Mouse (Mus musculus) stomach, embryonic 14.5 days (tissue): ENCODE data around the gene Suclg2. TPM values are rescaled to one million over a fixed set of nuclear protein-coding genes. Genes with fewer than 3 reads are reported as not detected.
"Not testable (repeated sequence)": the region's sequence is repeated elsewhere in the genome, so short reads cannot be mapped to it uniquely, and the experiment has no call there.

Source experiments
- ATAC-seq: fragments of 200-750 bp; cut with Nextera tagmentation; 2 replicates; pipeline ENCODE4 v1.8.0; 2017; ENCODE audit warnings: low read depth, moderate TSS enrichment; ENCODE audit not compliant: insufficient number of reproducible peaks, insufficient read depth, low FRiP score
- H3K27ac ChIP-seq: fragments of 300-500 bp; sonication (generic); 2 replicates; pipeline ENCODE4 v1.5.1; 2014; ENCODE audit warnings: mild to moderate bottlenecking, low read length, moderate library complexity, mixed read lengths
- H3K27me3 ChIP-seq: fragments of 300-500 bp; sonication (generic); 2 replicates; pipeline ENCODE4 v1.6.1; 2014; ENCODE audit warnings: low read length, control low read depth, mixed read lengths; ENCODE audit not compliant: control insufficient read depth, insufficient read depth
- H3K36me3 ChIP-seq: fragments of 300-500 bp; sonication (generic); 2 replicates; pipeline ENCODE4 v1.6.1; 2014; ENCODE audit warnings: mild to moderate bottlenecking, control low read depth, low read length, moderate library complexity, mixed read lengths; ENCODE audit not compliant: control insufficient read depth, insufficient read depth
- H3K4me1 ChIP-seq: fragments of 300-500 bp; sonication (generic); 2 replicates; pipeline ENCODE4 v1.6.1; 2014; ENCODE audit warnings: low read length, control low read depth, mixed read lengths; ENCODE audit not compliant: control insufficient read depth, insufficient read depth
- H3K4me2 ChIP-seq: fragments of 300-500 bp; sonication (generic); replicated peaks from 2 replicates; pipeline ENCODE4 v1.6.1; 2014; ENCODE audit warnings: low read depth, low read length, control low read depth
- H3K4me3 ChIP-seq: fragments of 300-500 bp; sonication (generic); 2 replicates; pipeline ENCODE4 v1.5.1; 2014; ENCODE audit warnings: low read depth, low read length, control low read depth
- H3K9ac ChIP-seq: fragments of 300-500 bp; sonication (generic); replicated peaks from 2 replicates; pipeline ENCODE4 v1.6.1; 2014; ENCODE audit warnings: low read depth, mild to moderate bottlenecking, control low read depth, low read length, moderate library complexity, mixed read lengths
- H3K9me3 ChIP-seq: fragments of 300-500 bp; sonication (generic); 2 replicates; pipeline ENCODE4 v1.6.1; 2016; ENCODE audit warnings: low read depth, low read length, control low read depth; ENCODE audit not compliant: control insufficient read depth
- WGBS: fragments of 180-500 bp; shearing (Covaris S2); extraction: QIAGEN DNeasy Blood & Tissue Kit; methylation state at CpG from one replicate; pipeline ENCODE4 v1.1.7; 2014; 5-methylcytosine and 5-hydroxymethylcytosine counted together
- polyA plus RNA-seq: library from polyadenylated mRNA; unstranded; fragments of >200 nt; fragmentation: Nextera tagmentation; extraction: Ambion mirVana; gene quantifications from 2 replicates; pipeline ENCODE4 v1.2.1, GENCODE M21; 2014

Suclg2 gene
- polyA plus RNA-seq, 1 experiment from 2014 or later, result 92.4 TPM

GRCm38 (mm10) chr6:95608123-95608522, 110.5 kb downstream of the Suclg2 start:
- Histone ChIP-seq H3K4me2 (no peak overlapping the region), H3K36me3 (no peaks in the 10 kb centered on the region), H3K4me1 (no peaks in the 10 kb centered on the region), H3K27ac (no peak overlapping the region), H3K4me3 (no peak overlapping the region), H3K9me3 (no peaks in the 10 kb centered on the region), H3K9ac (no peak overlapping the region), H3K27me3 (no peaks in the 10 kb centered on the region)
- WGBS, result 91% methylated on average over 3 of the region's 3 CpGs
- ATAC-seq, result no peak

- WGBS, result 91% methylated on average over 8 of the region's 8 CpGs
- not testable (repeated sequence) for H3K4me1 ChIP-seq, ATAC-seq, H3K4me3 ChIP-seq, H3K9me3 ChIP-seq, H3K27ac ChIP-seq, H3K4me2 ChIP-seq, H3K9ac ChIP-seq, H3K36me3 ChIP-seq, H3K27me3 ChIP-seq
Observed at GRCm38 (mm10) chr6:95600731-95601130, 117.9 kb downstream of the Suclg2 start.

- Histone ChIP-seq H3K9ac (no peak overlapping the region), H3K27me3 (no peaks in the 10 kb centered on the region), H3K4me1 (no peaks in the 10 kb centered on the region), H3K4me3 (no peak overlapping the region), H3K36me3 (no peaks in the 10 kb centered on the region; the same call in 1 of the 2 replicates), H3K9me3 (no peaks in the 10 kb centered on the region), H3K4me2 (no peak overlapping the region), H3K27ac (no peak overlapping the region)
- ATAC-seq, result no peak; the same call in 1 of the 2 replicates
- WGBS, result 71% methylated on average over 15 of the region's 15 CpGs
Observed at GRCm38 (mm10) chr6:95596766-95597750, 121.5 kb downstream of the Suclg2 start.

- no peak overlapping the region for H3K27ac ChIP-seq
- no peaks in the 10 kb centered on the region for H3K27me3 ChIP-seq
- no peak overlapping the region for H3K4me3 ChIP-seq
- no peak overlapping the region for H3K9ac ChIP-seq
- 83% methylated on average over 2 of the region's 2 CpGs for WGBS
- no peaks in the 10 kb centered on the region for H3K9me3 ChIP-seq
- no peak overlapping the region for H3K4me2 ChIP-seq
- no peaks in the 10 kb centered on the region for H3K4me1 ChIP-seq
- ATAC-seq, result no peak
- H3K36me3 ChIP-seq, result no peaks in the 10 kb centered on the region; the same call in 1 of the 2 replicates
Observed at GRCm38 (mm10) chr6:95595852-95596251, 122.7 kb downstream of the Suclg2 start.

- ATAC-seq, result no peak
- no peak overlapping the region for H3K4me2 ChIP-seq
Observed at GRCm38 (mm10) chr6:95594239-95594638, 124.4 kb downstream of the Suclg2 start.

GRCm38 (mm10) chr6:95592396-95592795, 126.2 kb downstream of the Suclg2 start:
- 85% methylated on average over 6 of the region's 6 CpGs for WGBS
- H3K4me1 ChIP-seq, result no peaks in the 10 kb centered on the region

More at GRCm38 (mm10) chr6:95594239-95594638, 124.4 kb downstream of the Suclg2 start:
- H3K27ac ChIP-seq, result no peak overlapping the region
- H3K4me1 ChIP-seq, result no peaks in the 10 kb centered on the region
- no peaks in the 10 kb centered on the region for H3K27me3 ChIP-seq
- no peak overlapping the region for H3K4me3 ChIP-seq
- H3K9me3 ChIP-seq, result no peaks in the 10 kb centered on the region
- no peak overlapping the region for H3K9ac ChIP-seq
- WGBS, result 76% methylated on average over 4 of the region's 4 CpGs
- H3K36me3 ChIP-seq, result no peaks in the 10 kb centered on the region; the same call in 1 of the 2 replicates

GRCm38 (mm10) chr6:95590463-95590862, 128.1 kb downstream of the Suclg2 start:
- Histone ChIP-seq H3K36me3 (no peaks in the 10 kb centered on the region; the same call in 1 of the 2 replicates), H3K4me3 (no peak overlapping the region), H3K27me3 (no peaks in the 10 kb centered on the region), H3K9ac (no peak overlapping the region), H3K9me3 (no peaks in the 10 kb centered on the region), H3K4me2 (no peak overlapping the region), H3K4me1 (no peaks in the 10 kb centered on the region), H3K27ac (no peak overlapping the region)
- WGBS, result 57% methylated on average over 4 of the region's 4 CpGs
- no peak for ATAC-seq

More at GRCm38 (mm10) chr6:95592396-95592795, 126.2 kb downstream of the Suclg2 start:
- Histone ChIP-seq H3K27ac (no peak overlapping the region), H3K9me3 (no peaks in the 10 kb centered on the region), H3K4me3 (no peak overlapping the region), H3K27me3 (no peaks in the 10 kb centered on the region), H3K9ac (no peak overlapping the region), H3K4me2 (no peak overlapping the region), H3K36me3 (no peaks in the 10 kb centered on the region; the same call in 1 of the 2 replicates)
- no peak for ATAC-seq

- 73% methylated on average over 6 of the region's 6 CpGs for WGBS
- no peak overlapping the region for H3K4me3 ChIP-seq
- H3K27me3 ChIP-seq, result no peaks in the 10 kb centered on the region
- no peak overlapping the region for H3K4me2 ChIP-seq
- no peak overlapping the region for H3K9ac ChIP-seq
- no peaks in the 10 kb centered on the region for H3K9me3 ChIP-seq
- H3K27ac ChIP-seq, result no peak overlapping the region
- no peak for ATAC-seq
- H3K4me1 ChIP-seq, result no peaks in the 10 kb centered on the region
- H3K36me3 ChIP-seq, result no peaks in the 10 kb centered on the region
Observed at GRCm38 (mm10) chr6:95587108-95587796, 131.3 kb downstream of the Suclg2 start.
